Mouse (Mus musculus): ENCODE measurements around the gene Gm49318. TPM values are rescaled to one million over a fixed set of nuclear protein-coding genes. Genes with fewer than 3 reads are reported as not detected.

The Gm49318 gene
- polyA plus RNA-seq, 1 experiment from 2014 or later: not detected

DNA sequence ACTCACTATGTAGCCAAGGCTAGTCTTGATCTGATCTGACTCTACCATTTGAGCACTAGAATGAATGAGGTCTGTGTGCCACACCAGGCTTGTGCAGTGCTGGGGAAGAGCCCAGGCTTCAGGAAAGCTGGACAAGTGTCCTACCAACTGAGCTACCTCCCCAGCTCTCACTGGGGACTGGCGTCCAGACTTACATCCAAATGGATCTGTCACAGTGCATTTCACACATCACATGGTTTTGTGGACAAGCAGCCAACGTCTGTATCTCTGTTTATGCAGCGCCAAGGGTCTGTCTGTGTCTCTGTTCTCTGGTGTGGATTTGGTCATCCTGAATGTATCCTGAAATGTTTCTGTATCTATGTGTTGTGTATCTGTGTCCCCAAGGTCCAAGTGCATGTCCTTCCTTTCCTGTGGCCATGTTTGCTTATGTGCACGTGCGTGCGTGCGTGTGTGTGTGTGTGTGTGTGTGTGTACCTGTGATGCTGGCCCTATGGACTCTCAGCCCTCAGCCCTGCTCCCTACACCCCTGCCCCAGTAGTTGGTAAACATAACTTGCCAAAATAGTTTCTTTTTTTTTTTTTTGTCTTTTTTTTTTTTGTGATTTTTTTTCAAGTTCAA, 53.7 kb downstream of the Gm49318 start:
- H3K36me3 ChIP-seq: peaks cover 25% of the 10 kb centered on the region
- no peaks in the 10 kb centered on the region for H3K27me3 ChIP-seq
- H3K9ac ChIP-seq: no peak overlapping the region
- WGBS: 73% methylated on average over 7 of the region's 7 CpGs
- no peak overlapping the region for H3K4me2 ChIP-seq (replicated peaks)
- H3K27ac ChIP-seq: no peak overlapping the region
- H3K9me3 ChIP-seq: no peaks in the 10 kb centered on the region
- no peak for ATAC-seq (ENCODE audit: insufficient number of reproducible peaks, insufficient read depth, low FRiP score, low TSS enrichment)
- H3K4me3 ChIP-seq: no peak overlapping the region
- 0 out of 2 replicates have a peak, but pooled peaks cover 3% of the 10 kb centered on the region for H3K4me1 ChIP-seq

DNA sequence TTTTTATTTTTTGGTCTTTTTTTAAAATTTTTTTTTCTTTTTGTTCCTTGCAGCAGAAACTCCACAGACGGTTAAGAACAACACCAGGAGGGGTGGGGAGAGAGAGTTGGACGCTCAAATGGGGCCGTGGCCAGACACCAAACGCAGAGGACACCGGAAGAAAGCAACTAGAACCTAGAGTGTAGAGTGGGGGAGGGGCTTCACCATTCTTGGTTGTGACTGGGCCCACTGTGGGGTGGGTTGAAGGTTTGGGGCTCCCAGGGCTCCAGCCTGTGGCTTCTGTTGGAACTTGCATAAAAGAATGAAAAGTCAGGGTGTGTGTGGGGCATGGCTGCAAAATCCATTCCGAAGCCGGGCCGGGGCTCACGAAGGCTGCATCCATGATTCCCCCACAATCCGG, 54.8 kb downstream of the Gm49318 start:
- no peak overlapping the region for H3K4me2 ChIP-seq (replicated peaks)
- 0 out of 2 replicates have a peak, but pooled peaks cover 3% of the 10 kb centered on the region for H3K4me1 ChIP-seq
- no peaks in the 10 kb centered on the region for H3K9me3 ChIP-seq
- no peak overlapping the region for H3K9ac ChIP-seq
- H3K27ac ChIP-seq: no peak overlapping the region
- H3K27me3 ChIP-seq: no peaks in the 10 kb centered on the region
- H3K4me3 ChIP-seq: no peak overlapping the region
- 70% methylated on average over 10 of the region's 10 CpGs for WGBS
- H3K36me3 ChIP-seq: peaks cover 35% of the 10 kb centered on the region
- ATAC-seq (ENCODE audit: insufficient number of reproducible peaks, insufficient read depth, low FRiP score, low TSS enrichment): no peak

DNA sequence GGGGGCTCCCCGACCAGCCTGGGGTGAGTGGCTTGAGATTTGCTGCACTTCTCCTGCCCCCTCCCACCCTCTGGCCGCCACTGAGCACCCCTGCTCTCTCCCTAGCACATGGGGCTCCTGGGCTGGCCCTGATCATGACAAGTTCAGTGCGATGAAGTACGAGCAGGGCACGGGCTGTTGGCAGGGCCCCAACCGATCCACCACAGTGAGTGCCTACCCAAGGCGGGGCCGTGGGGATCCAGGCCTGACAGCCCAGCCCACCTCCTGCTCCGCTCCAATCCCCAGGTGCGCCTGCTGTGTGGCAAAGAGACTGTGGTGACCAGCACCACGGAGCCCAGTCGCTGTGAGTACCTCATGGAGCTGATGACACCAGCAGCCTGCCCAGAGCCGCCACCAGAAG, 58.3 kb downstream of the Gm49318 start:
- Histone ChIP-seq H3K9me3 (no peaks in the 10 kb centered on the region), H3K27ac (no peak overlapping the region), H3K36me3 (peaks cover 70% of the 10 kb centered on the region), H3K4me1 (0 out of 2 replicates have a peak, but pooled peaks cover 3% of the 10 kb centered on the region), H3K27me3 (no peaks in the 10 kb centered on the region), H3K4me2 (replicated peaks) (no peak overlapping the region), H3K4me3 (no peak overlapping the region), H3K9ac (no peak overlapping the region)
- ATAC-seq (ENCODE audit: insufficient number of reproducible peaks, insufficient read depth, low FRiP score, low TSS enrichment): no peak
- 92% methylated on average over 13 of the region's 13 CpGs for WGBS

DNA sequence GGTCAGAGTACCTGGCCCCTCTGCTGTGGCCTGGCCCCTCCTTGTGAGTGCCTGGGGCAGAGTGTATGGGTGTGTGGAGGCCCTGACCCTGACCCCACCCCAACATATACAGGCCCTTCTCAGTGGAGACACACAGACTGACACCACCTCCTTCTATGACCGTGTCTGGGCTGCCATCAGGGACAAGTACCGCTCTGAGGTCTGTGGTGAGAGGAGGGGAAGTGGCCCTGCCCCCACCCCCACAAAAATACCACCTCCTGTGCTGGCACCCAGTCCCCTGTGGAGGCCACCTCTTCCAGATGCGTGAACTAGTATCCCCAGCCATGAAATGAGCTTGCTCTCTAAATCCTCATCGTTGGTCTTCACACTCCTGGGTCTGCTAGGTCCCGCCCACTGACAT, 60.0 kb downstream of the Gm49318 start:
- Histone ChIP-seq H3K4me2 (replicated peaks) (no peak overlapping the region), H3K27ac (no peak overlapping the region), H3K4me3 (no peak overlapping the region), H3K27me3 (no peaks in the 10 kb centered on the region), H3K9me3 (no peaks in the 10 kb centered on the region), H3K4me1 (peaks cover 12% of the 10 kb centered on the region), H3K9ac (no peak overlapping the region), H3K36me3 (peaks cover 86% of the 10 kb centered on the region)
- ATAC-seq (ENCODE audit: insufficient number of reproducible peaks, insufficient read depth, low FRiP score, low TSS enrichment): no peak
- 92% methylated on average over 5 of the region's 5 CpGs for WGBS

DNA sequence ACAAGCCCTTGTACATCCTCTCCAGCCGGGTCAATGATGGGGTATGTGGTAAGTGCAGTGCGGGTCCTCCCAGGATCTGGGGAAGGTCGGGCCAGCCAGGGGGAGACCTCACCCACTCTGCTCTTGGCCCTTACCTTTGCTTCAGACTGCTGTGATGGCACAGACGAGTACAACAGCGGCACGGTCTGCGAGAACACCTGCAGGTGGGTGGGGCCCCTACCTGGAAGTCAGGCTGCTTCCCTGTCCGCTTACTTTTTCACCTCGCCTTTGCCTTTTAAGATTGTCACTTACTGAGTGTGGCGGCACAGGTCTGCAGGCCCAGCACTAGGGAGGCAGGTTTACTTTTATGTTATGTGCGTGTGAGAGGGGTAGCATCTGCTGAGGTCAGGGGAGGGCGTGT, 66.5 kb downstream of the Gm49318 start:
- Histone ChIP-seq H3K4me2 (replicated peaks) (0 out of 2 replicates have a peak overlapping the region, but pooled peaks have one; percentile 82), H3K27me3 (no peaks in the 10 kb centered on the region), H3K9me3 (no peaks in the 10 kb centered on the region), H3K9ac (no peak overlapping the region), H3K4me3 (no peak overlapping the region), H3K27ac (no peak overlapping the region), H3K36me3 (peaks cover 54% of the 10 kb centered on the region), H3K4me1 (peaks cover 29% of the 10 kb centered on the region)
- no peak for ATAC-seq (ENCODE audit: insufficient number of reproducible peaks, insufficient read depth, low FRiP score, low TSS enrichment)
- 93% methylated on average over 12 of the region's 12 CpGs for WGBS

DNA sequence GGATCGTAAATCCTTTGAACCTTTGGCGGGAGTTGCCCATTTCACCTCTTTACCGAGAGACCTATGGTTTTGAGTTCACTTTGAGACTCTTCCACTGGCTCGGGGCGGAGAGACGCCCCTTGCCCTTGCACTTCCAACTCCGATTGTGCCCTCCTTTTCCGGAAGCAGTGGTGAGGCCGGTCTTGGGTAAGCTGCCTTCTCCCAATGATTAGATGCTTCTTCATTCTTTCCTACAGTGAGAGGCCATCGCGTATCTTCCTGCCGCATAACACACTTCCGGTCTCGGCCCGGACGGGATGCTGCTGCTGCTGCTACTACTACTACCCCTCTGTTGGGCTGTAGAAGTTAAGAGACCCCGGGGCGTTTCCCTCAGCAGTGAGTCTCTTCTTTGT, 67.9 kb downstream of the Gm49318 start:
- ATAC-seq (ENCODE audit: insufficient number of reproducible peaks, insufficient read depth, low FRiP score, low TSS enrichment): 0 out of 2 replicates have a peak, but pooled peaks have one; percentile 1
- 0% methylated on average over 18 of the region's 18 CpGs for WGBS
- H3K27ac ChIP-seq: peak overlapping the region; percentile 26; the same call in 1 of the 2 replicates
- H3K4me2 ChIP-seq (replicated peaks): peak overlapping the region; percentile 82
- H3K36me3 ChIP-seq: peaks cover 40% of the 10 kb centered on the region
- no peaks in the 10 kb centered on the region for H3K27me3 ChIP-seq
- peak overlapping the region; percentile 64 for H3K9ac ChIP-seq
- no peaks in the 10 kb centered on the region for H3K9me3 ChIP-seq
- peaks cover 29% of the 10 kb centered on the region for H3K4me1 ChIP-seq
- peak overlapping the region; percentile 72 for H3K4me3 ChIP-seq

DNA sequence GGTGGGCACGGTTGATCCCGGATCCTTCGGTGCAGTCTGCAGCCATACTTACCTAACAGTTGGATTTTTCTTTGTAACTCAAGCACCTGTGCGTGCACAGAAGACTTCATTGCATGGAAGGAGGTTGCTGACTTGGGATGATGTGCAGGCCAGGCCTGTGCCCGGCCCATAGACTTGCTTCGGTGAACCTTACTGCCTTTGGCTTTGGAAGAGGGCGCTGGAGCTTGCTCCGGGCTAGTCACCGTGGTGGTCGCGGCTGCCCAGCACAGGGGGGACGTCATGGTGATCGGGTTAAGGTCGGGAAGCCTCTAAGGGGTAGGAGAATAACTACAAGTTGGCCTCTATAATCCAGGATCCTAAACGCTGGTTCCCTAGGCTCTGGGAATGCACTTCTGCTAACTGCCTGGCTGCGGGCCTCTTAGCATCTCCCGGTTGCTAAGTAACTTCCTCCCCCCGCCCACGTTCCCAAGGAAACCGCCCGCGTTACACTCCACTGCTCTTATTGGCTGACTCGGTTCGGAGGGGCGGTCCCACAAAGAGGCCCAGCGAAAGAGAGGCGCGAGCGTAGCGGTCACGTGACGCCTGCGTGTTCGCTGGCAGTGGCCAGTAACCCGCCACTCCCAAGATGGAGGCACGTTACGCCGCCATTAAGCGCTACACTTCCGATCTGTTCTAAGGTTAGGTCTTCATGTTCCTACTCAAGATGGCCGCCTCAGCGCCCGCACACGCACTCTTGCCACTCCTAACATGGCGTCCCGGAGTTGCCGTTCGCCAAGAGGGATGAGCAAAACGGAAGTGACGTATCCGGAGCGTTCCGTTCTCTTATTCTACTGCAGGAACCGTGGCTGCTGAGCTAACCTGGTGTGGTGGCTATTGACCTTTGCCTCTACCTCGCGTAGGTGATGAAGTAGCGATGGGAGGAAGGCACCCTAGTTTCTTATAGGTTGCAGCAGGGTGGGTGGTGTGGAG, 68.6 kb downstream of the Gm49318 start, which contains the start of the genes Ccdc151 and Prkcsh:
Ccdc151 (minus strand) TSS at position 441 of the 969 bp plus-strand sequence.
Prkcsh (plus strand) TSS at position 613 of the 969 bp plus-strand sequence.
- peak within 1 kb of the TSS; percentile 82 for H3K4me2 ChIP-seq (replicated peaks)
- H3K9me3 ChIP-seq: no peaks in the 10 kb centered on the region
- 5% methylated on average over 57 of the region's 57 CpGs for WGBS
- peaks cover 34% of the 10 kb centered on the region for H3K36me3 ChIP-seq
- H3K4me3 ChIP-seq: peak within 1 kb of the TSS; percentile 72
- peak within 1 kb of the TSS; percentile 26; the same call in 1 of the 2 replicates for H3K27ac ChIP-seq
- peaks cover 26% of the 10 kb centered on the region for H3K4me1 ChIP-seq
- no peaks in the 10 kb centered on the region for H3K27me3 ChIP-seq
- ATAC-seq (ENCODE audit: insufficient number of reproducible peaks, insufficient read depth, low FRiP score, low TSS enrichment): peak; percentile 100
- H3K9ac ChIP-seq: peak within 1 kb of the TSS; percentile 64

DNA sequence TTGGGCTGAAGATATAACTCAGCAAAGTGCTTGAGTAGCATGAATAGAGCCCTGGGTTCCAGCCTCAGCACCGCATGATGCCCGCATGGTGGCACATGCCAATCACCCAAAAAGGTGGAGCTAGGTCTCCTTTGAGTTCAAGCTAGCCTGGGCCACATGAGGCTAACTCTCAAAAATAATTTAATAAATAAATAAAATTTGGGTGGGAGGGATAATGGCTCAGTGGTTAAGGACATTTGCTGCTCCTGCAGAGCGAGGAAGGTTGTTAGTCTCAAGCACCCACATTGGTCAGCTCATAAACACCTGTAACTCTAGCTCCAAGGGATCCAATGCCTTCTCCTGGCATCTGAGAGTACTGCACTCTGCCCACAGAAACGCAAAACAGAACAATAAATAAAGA, 69.4 kb downstream of the Gm49318 start:
- Histone ChIP-seq H3K36me3 (peaks cover 26% of the 10 kb centered on the region), H3K4me2 (replicated peaks) (no peak overlapping the region), H3K4me1 (peaks cover 20% of the 10 kb centered on the region), H3K27me3 (no peaks in the 10 kb centered on the region), H3K4me3 (no peak overlapping the region), H3K9me3 (no peaks in the 10 kb centered on the region), H3K27ac (no peak overlapping the region), H3K9ac (no peak overlapping the region)
- no peak for ATAC-seq (ENCODE audit: insufficient number of reproducible peaks, insufficient read depth, low FRiP score, low TSS enrichment)
- 85% methylated on average over 4 of the region's 4 CpGs for WGBS

DNA sequence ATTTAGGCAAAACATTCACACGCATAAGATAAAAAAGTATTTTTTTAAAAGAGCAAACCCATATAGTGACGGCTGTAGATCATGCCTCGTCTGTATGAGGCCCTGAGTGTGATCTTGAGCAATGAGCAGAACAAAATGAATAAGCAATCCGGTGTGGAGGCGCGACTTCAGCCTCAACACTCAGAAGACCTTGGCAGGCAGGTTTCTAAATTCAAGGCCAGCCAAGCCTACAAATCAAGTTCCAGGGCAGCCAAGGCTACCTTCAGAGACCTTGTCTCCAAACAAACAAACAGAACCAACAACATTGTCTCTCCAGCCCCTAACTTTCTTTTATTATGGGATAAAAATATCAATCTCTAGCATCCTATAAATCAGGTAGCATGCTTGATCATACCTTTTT, 70.8 kb downstream of the Gm49318 start:
- Histone ChIP-seq H3K4me2 (replicated peaks) (no peak overlapping the region), H3K4me1 (peaks cover 20% of the 10 kb centered on the region), H3K27me3 (no peaks in the 10 kb centered on the region), H3K9ac (no peak overlapping the region), H3K9me3 (no peaks in the 10 kb centered on the region), H3K4me3 (no peak overlapping the region), H3K27ac (no peak overlapping the region), H3K36me3 (peaks cover 12% of the 10 kb centered on the region)
- WGBS: 90% methylated on average over 6 of the region's 6 CpGs
- no peak for ATAC-seq (ENCODE audit: insufficient number of reproducible peaks, insufficient read depth, low FRiP score, low TSS enrichment)

DNA sequence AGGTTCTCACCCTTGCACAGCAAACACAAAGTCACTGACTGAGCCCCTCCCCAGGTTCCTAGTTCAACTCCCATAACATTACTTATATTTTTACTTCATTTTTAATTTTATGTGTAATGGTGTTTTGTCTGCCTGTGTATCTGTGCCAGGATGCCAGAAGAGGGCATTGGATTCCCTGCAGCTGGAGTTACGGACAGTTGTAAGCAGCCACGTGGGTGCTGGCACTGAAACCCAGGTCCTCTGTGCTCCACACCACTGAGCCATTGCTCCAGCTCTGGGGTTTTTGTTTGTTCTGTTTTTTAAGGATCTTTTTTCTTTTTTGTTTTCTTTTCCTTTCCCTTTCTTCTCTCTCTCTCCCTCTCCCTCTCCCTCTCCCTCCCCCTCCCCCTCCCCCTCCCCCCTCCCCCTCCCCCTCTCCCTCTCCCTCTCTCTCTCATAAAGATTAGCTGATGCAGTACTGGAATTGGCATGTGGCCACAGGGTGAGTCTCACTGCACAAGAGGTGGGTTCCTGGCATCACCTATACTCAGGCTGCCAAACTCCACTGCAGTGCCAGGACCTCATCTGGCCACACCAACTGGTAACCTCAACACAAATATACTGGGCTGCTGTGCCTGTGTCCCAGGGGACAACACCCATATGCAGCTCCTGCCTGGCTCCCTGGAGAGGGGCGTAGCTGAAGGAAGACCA, 74.7 kb downstream of the Gm49318 start:
- no peak overlapping the region for H3K4me3 ChIP-seq
- no peaks in the 10 kb centered on the region for H3K4me1 ChIP-seq
- H3K9me3 ChIP-seq: no peaks in the 10 kb centered on the region
- no peak overlapping the region for H3K27ac ChIP-seq
- no peak overlapping the region for H3K4me2 ChIP-seq (replicated peaks)
- WGBS: 81% methylated on average over 3 of the region's 3 CpGs
- no peaks in the 10 kb centered on the region for H3K36me3 ChIP-seq
- H3K27me3 ChIP-seq: peaks cover 25% of the 10 kb centered on the region
- no peak for ATAC-seq (ENCODE audit: insufficient number of reproducible peaks, insufficient read depth, low FRiP score, low TSS enrichment)
- no peak overlapping the region for H3K9ac ChIP-seq

DNA sequence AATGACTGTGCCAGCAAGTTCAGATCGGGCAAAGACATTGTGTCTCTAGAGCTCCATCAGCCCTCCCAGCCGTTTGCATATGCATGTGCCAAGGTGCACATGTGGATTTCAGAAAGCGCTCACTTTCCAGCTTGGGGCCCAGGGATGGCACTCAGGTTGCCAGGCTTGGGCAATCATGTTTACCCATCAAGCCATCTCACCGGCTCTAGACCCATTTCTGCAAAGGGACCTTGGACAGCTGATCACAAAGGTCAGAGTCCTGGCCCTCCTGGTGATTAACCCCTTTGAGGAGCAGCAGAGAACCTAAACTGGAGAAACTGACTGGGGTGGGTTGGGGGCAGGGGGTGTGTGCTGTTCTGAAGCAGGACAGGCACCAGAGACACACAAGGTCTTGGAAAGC, 78.8 kb downstream of the Gm49318 start:
- Histone ChIP-seq H3K4me2 (replicated peaks) (no peak overlapping the region), H3K9ac (no peak overlapping the region), H3K4me1 (peaks cover 19% of the 10 kb centered on the region), H3K27me3 (peaks cover 66% of the 10 kb centered on the region), H3K27ac (no peak overlapping the region), H3K36me3 (no peaks in the 10 kb centered on the region), H3K4me3 (no peak overlapping the region), H3K9me3 (no peaks in the 10 kb centered on the region)
- ATAC-seq (ENCODE audit: insufficient number of reproducible peaks, insufficient read depth, low FRiP score, low TSS enrichment): no peak
- 81% methylated on average over 4 of the region's 4 CpGs for WGBS
